Mouse (Mus musculus) retina, postnatal 1 day (tissue): ENCODE data around the gene Alyref2.
"Not testable (repeated sequence)": the region's sequence is repeated elsewhere in the genome, so short reads cannot be mapped to it uniquely, and the experiment has no call there.

Source experiments
- DNase-seq: peaks from one replicate; pipeline ENCODE4 v3.0.0-alpha.2; 2012

Alyref2 gene

GRCm38 (mm10) chr1:171503250-171503591 is at the start of gene Alyref2:
Alyref2 (plus strand) TSS chr1:171503478.
- DNase-seq: peak; percentile 97

- no peak for DNase-seq
These were observed 48.4 kb upstream of the Alyref2 start for GRCm38 (mm10) chr1:171454926-171455325.

GRCm38 (mm10) chr1:171457568-171457967 is 45.7 kb upstream of the Alyref2 start:
- DNase-seq: no peak

GRCm38 (mm10) chr1:171459791-171460190 is 43.5 kb upstream of the Alyref2 start:
- peak; percentile 81 for DNase-seq

- DNase-seq: no peak
These were observed 42.5 kb upstream of the Alyref2 start for GRCm38 (mm10) chr1:171460551-171461503.

GRCm38 (mm10) chr1:171463133-171463532 is 40.1 kb upstream of the Alyref2 start:
- no peak for DNase-seq

GRCm38 (mm10) chr1:171465749-171466412 is 37.4 kb upstream of the Alyref2 start:
- DNase-seq: no peak

GRCm38 (mm10) chr1:171466565-171466964 is 36.7 kb upstream of the Alyref2 start:
- no peak for DNase-seq

GRCm38 (mm10) chr1:171469678-171470077 is 33.6 kb upstream of the Alyref2 start:
- no peak for DNase-seq

- DNase-seq: peak; percentile 68
These were observed 32.9 kb upstream of the Alyref2 start for GRCm38 (mm10) chr1:171470371-171470871.

GRCm38 (mm10) chr1:171470896-171471295 is 32.4 kb upstream of the Alyref2 start:
- DNase-seq: no peak

- DNase-seq: no peak
These were observed 31.8 kb upstream of the Alyref2 start for GRCm38 (mm10) chr1:171471452-171471851.

- DNase-seq: not testable (repeated sequence)
These were observed 31.3 kb upstream of the Alyref2 start for GRCm38 (mm10) chr1:171471941-171472340.

GRCm38 (mm10) chr1:171473506-171473905 is 29.8 kb upstream of the Alyref2 start:
- DNase-seq: no peak

GRCm38 (mm10) chr1:171473920-171474640 is 29.2 kb upstream of the Alyref2 start:
- DNase-seq: no peak

- no peak for DNase-seq
These were observed 26.2 kb upstream of the Alyref2 start for GRCm38 (mm10) chr1:171477123-171477522.

- no peak for DNase-seq
These were observed 25.3 kb upstream of the Alyref2 start for GRCm38 (mm10) chr1:171477758-171478545.

GRCm38 (mm10) chr1:171478968-171479367 is 24.3 kb upstream of the Alyref2 start:
- peak; percentile 69 for DNase-seq

GRCm38 (mm10) chr1:171494241-171494640 is 9.0 kb upstream of the Alyref2 start:
- no peak for DNase-seq

GRCm38 (mm10) chr1:171495371-171495770 is 7.9 kb upstream of the Alyref2 start:
- no peak for DNase-seq

GRCm38 (mm10) chr1:171499856-171500255 is 3.4 kb upstream of the Alyref2 start:
- no peak for DNase-seq

- DNase-seq: no peak
These were observed 2.2 kb upstream of the Alyref2 start for GRCm38 (mm10) chr1:171501016-171501610.
